Mouse (Mus musculus) embryonic fibroblast, embryonic 13.5 days (primary cell): ENCODE data around the gene Lrsam1.

Source experiments
- CTCF ChIP-seq: IDR thresholded peaks from 2 replicates; pipeline ENCODE4 v1.5.1; 2011; ENCODE audit warnings: mild to moderate bottlenecking, control low read depth, low read length, moderate library complexity, borderline replicate concordance; ENCODE audit not compliant: insufficient read depth
- POLR2A ChIP-seq: IDR thresholded peaks from 2 replicates; pipeline ENCODE4 v1.6.1; 2011; ENCODE audit warnings: low read depth, mild to moderate bottlenecking, control low read depth, low read length, moderate library complexity

DNA sequence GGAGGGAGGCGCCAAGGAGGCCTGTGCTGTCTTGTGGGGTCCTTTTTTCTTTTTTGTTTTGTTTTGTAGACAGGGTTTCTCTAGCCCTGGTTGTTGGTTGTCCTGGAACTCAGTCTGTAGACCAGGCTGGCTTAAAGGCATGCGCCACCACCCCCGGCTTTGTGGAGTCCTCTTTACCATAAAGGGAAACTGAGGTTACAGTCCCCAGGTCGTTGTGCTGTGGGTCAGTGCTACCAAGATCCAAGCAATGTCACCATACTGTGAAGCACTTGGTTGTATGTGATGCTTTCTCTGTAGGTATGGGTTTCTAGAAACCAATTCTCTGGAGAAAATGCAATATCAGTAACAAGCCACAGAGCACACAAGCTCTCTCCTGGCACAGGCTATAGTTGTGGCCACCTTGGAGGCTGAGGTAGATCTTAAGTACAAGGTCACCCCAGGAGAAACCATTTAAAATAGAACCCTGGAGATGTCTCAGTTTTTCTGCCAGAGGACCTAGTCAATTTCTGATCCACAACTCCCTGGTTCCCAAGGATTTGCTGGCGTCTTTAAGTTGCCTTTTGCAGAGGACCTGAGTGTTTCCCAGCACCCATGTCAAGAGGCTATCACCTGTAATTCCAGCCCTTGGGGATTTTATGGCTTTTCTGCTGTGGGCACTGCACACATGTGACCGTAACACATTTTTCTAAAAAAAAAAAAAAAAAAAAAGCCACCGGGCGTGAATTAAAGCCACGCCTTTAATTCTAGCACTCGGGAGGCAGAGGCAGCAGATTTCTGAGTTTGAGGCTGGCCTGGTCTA, 3.4 kb upstream of the Lrsam1 start:
- no peak; the same call in none of the 2 replicates for TF ChIP-seq POLR2A
- no peak for TF ChIP-seq CTCF
